In genomic region chr13:112799721-112800241, GRCm38 (mm10) we compare ENCODE assay signal across 8 mouse cellular contexts. TPM values are rescaled to one million over a fixed set of nuclear protein-coding genes. Genes with fewer than 3 reads are reported as not detected.
DNase-seq lines count a peak whose midpoint lies in the region; ATAC-seq and TF ChIP-seq lines count a peak whose summit lies in the region.

No protein-coding gene starts in this region.

- in situ Hi-C loops in CH12.LX (cut with MboI; ENCODE audit: low pct_ligation_motif_present, low pct_unique_long_range_greater_than_20kb, low sequenced_read_pairs), result no loop called here

- H3K27me3 ChIP-seq in heart, postnatal 0 days (ENCODE audit: control insufficient read depth, insufficient read depth, low read length), result no peaks in the 10 kb centered on the region
- no peaks in the 10 kb centered on the region for H3K27me3 ChIP-seq in CH12.LX (replicated peaks)
- no peaks in the 10 kb centered on the region for H3K27me3 ChIP-seq in midbrain, embryonic 15.5 days (replicated peaks)

- ATAC-seq in heart, postnatal 0 days (ENCODE audit: insufficient read depth, low read depth), result no peak
- ATAC-seq in common myeloid progenitor, adult 5-6 weeks (replicated peaks; ENCODE audit: low read depth, poor library complexity, severe bottlenecking), result peak; percentile 76
- ATAC-seq in midbrain, embryonic 15.5 days (replicated peaks), result no peak

- peak overlapping the region; percentile 56; the same call in 1 of the 2 replicates for H3K27ac ChIP-seq in heart, postnatal 0 days (ENCODE audit: low read depth)
- H3K27ac ChIP-seq in CH12.LX (ENCODE audit: insufficient read depth, low read depth), result peak overlapping the region; percentile 97
- peak overlapping the region; percentile 97 for H3K27ac ChIP-seq in midbrain, embryonic 15.5 days

- H3K36me3 ChIP-seq in heart, postnatal 0 days (replicated peaks; ENCODE audit: control insufficient read depth, insufficient read depth, low read length), result no peaks in the 10 kb centered on the region
- peaks cover 0 to 5% of the 10 kb centered on the region in 2 experiments for H3K36me3 ChIP-seq in CH12.LX (replicated peaks in 1 of 2; ENCODE audit: control insufficient read depth in 1 of 2, insufficient read depth in 1 of 2, low read length in 1 of 2)
- H3K36me3 ChIP-seq in midbrain, embryonic 15.5 days (replicated peaks), result no peaks in the 10 kb centered on the region

- H3K4me1 ChIP-seq in heart, postnatal 0 days (ENCODE audit: control insufficient read depth, insufficient read depth), result peaks cover 10% of the 10 kb centered on the region
- H3K4me1 ChIP-seq in CH12.LX (ENCODE audit: control insufficient read depth in 1 of 2, insufficient read depth in 2 of 2), result peaks cover 6 to 25% of the 10 kb centered on the region in 2 experiments; a peak in 3 of 4 replicates
- H3K4me1 ChIP-seq in midbrain, embryonic 15.5 days, result peaks cover 17% of the 10 kb centered on the region

- no peak overlapping the region for H3K9ac ChIP-seq in heart, postnatal 0 days (replicated peaks; ENCODE audit: low read depth, low read length)
- peak overlapping the region; percentile 49 for H3K9ac ChIP-seq in CH12.LX (ENCODE audit: insufficient read depth, low read depth)
- H3K9ac ChIP-seq in midbrain, embryonic 15.5 days, result no peak overlapping the region

- no peak for DNase-seq in heart, postnatal 0 days (ENCODE audit: low spot score)
- DNase-seq in heart, postnatal 36 days, result no peak
- DNase-seq in CH12.LX (ENCODE audit: extremely low read depth), result peak; percentile 85
- DNase-seq in right cerebral cortex, postnatal 14 days, result no peak
- no peak for DNase-seq in thymus, postnatal 4 days
- DNase-seq in spleen, postnatal 10 days (ENCODE audit: low spot score in 2 of 2), result no peak

- TF ChIP-seq RAD21 in CH12.LX (IDR thresholded peaks at IDR 0.05; ENCODE audit: low read depth, low read length), result no peak

- intact Hi-C loops in heart, postnatal 36 days (cut with DNase I), result loop anchor here (2.0 to 5.0 kb wide), 3 partner anchors 33 to 128 kb away; partner anchors contain the start of genes Dhx29 and Mtrex

- H3K79me2 ChIP-seq in CH12.LX (replicated peaks; ENCODE audit: control insufficient read depth, extremely low read depth, insufficient read depth, poor library complexity, severe bottlenecking), result peaks cover 24% of the 10 kb centered on the region

- no peak for TF ChIP-seq POLR2A in CH12.LX (IDR thresholded peaks at IDR 0.05; ENCODE audit: low read depth, low read length)

- TF ChIP-seq CTCF in heart, postnatal 0 days (IDR thresholded peaks at IDR 0.05; ENCODE audit: low read depth), result no peak
- no peak for TF ChIP-seq CTCF in CH12.LX (conservative IDR thresholded peaks at IDR 0.05 in 1 of 2, IDR thresholded peaks at IDR 0.05 in 1 of 2; ENCODE audit: low read depth in 2 of 2, low read length in 2 of 2)

- H3K9me3 ChIP-seq in heart, postnatal 0 days (replicated peaks; ENCODE audit: control insufficient read depth, low read length), result no peaks in the 10 kb centered on the region
- no peaks in the 10 kb centered on the region for H3K9me3 ChIP-seq in CH12.LX (replicated peaks; ENCODE audit: low read length)
- no peaks in the 10 kb centered on the region for H3K9me3 ChIP-seq in midbrain, embryonic 15.5 days

- WGBS in heart, postnatal 0 days, result 73% methylated on average over 8 of the region's 8 CpGs
- 75% methylated on average over 8 of the region's 8 CpGs for WGBS in midbrain, embryonic 15.5 days

- H3K4me3 ChIP-seq in heart, postnatal 0 days (ENCODE audit: low read depth, low read length), result no peak overlapping the region
- H3K4me3 ChIP-seq in CH12.LX (replicated peaks in 1 of 3; ENCODE audit: low read depth in 2 of 3, low read length in 2 of 3, poor library complexity in 1 of 3), result peak overlapping the region in 1 of 3 experiments; percentile 91
- H3K4me3 ChIP-seq in midbrain, embryonic 15.5 days, result no peak overlapping the region

- dilution Hi-C loops in CH12.LX (cut with MboI; ENCODE audit: extremely low pct_ligation_motif_present, extremely low pct_unique_long_range_greater_than_20kb, low sequenced_read_pairs), result no loop called here

- no peak overlapping the region for H3K4me2 ChIP-seq in heart, postnatal 0 days (ENCODE audit: low read depth, low read length)
- H3K4me2 ChIP-seq in CH12.LX (ENCODE audit: insufficient read depth, low read depth, poor library complexity, severe bottlenecking), result peak overlapping the region; percentile 92
- H3K4me2 ChIP-seq in midbrain, embryonic 15.5 days, result peak overlapping the region; percentile 84; the same call in 1 of the 2 replicates

- no peak for TF ChIP-seq EP300 in heart, postnatal 0 days (IDR thresholded peaks at IDR 0.05; ENCODE audit: low read depth)
- TF ChIP-seq EP300 in CH12.LX (IDR thresholded peaks at IDR 0.05; ENCODE audit: low read length), result peak; percentile 87

TF ChIP-seq in CH12.LX, 34 proteins besides CTCF, POLR2A, EP300 and RAD21:
- TF ChIP-seq USF2 (conservative IDR thresholded peaks at IDR 0.05; ENCODE audit: low read depth, low read length) (no peak), JUND (conservative IDR thresholded peaks at IDR 0.05; ENCODE audit: low read depth, low read length) (peak; percentile 71), MEF2A (IDR thresholded peaks at IDR 0.05; ENCODE audit: borderline replicate concordance, low read depth, low read length) (peak; percentile 97), SIN3A (IDR thresholded peaks at IDR 0.05; ENCODE audit: low read length) (peak; percentile 70), MAFK (IDR thresholded peaks at IDR 0.05; ENCODE audit: insufficient replicate concordance, low read length) (peak; percentile 67; the same call in 1 of the 2 replicates), MAX (IDR thresholded peaks at IDR 0.05; ENCODE audit: low read length) (no peak), ETS1 (conservative IDR thresholded peaks at IDR 0.05; ENCODE audit: low read depth, low read length) (peak; percentile 84), TCF12 (IDR thresholded peaks at IDR 0.05; ENCODE audit: low read depth, low read length) (peak; percentile 69), RCOR1 (conservative IDR thresholded peaks at IDR 0.05; ENCODE audit: low read depth, low read length) (peak; percentile 82), ELF1 (IDR thresholded peaks at IDR 0.05; ENCODE audit: low read depth, low read length) (no peak; the same call in 1 of the 2 replicates), MYC (IDR thresholded peaks at IDR 0.05; ENCODE audit: low read depth, low read length) (peak; percentile 36; the same call in 1 of the 2 replicates), ZKSCAN1 (IDR thresholded peaks at IDR 0.05; ENCODE audit: borderline replicate concordance, low read depth, low read length) (no peak), E2F4 (IDR thresholded peaks at IDR 0.05; ENCODE audit: insufficient replicate concordance, low read depth, low read length) (no peak), ZNF384 (IDR thresholded peaks at IDR 0.05; ENCODE audit: low read depth, low read length) (peak; percentile 97), NELFE (IDR thresholded peaks at IDR 0.05; ENCODE audit: low read depth, low read length) (no peak), JUN (IDR thresholded peaks at IDR 0.05; ENCODE audit: insufficient read depth, low read depth, low read length) (peak; percentile 67), MAZ (IDR thresholded peaks at IDR 0.05; ENCODE audit: low read depth, low read length) (0 out of 2 replicates have a peak, but pooled peaks have one; percentile 15), GABPA (IDR thresholded peaks at IDR 0.05; ENCODE audit: insufficient replicate concordance, low read depth, low read length) (no peak), IRF4 (IDR thresholded peaks at IDR 0.05; ENCODE audit: low read depth, low read length) (peak; percentile 96), KAT2A (IDR thresholded peaks at IDR 0.05; ENCODE audit: insufficient replicate concordance, low read length) (peak; percentile 57; the same call in 1 of the 2 replicates), USF1 (IDR thresholded peaks at IDR 0.05; ENCODE audit: low read depth, low read length) (no peak), HCFC1 (IDR thresholded peaks at IDR 0.05; ENCODE audit: low read depth, low read length) (0 out of 2 replicates have a peak, but pooled peaks have one; percentile 8), ZC3H11A (IDR thresholded peaks at IDR 0.05; ENCODE audit: low read depth, low read length) (no peak), CHD2 (IDR thresholded peaks at IDR 0.05; ENCODE audit: low read length) (peak; percentile 64), BHLHE40 (IDR thresholded peaks at IDR 0.05; ENCODE audit: low read depth, low read length) (peak; percentile 64; the same call in 1 of the 2 replicates), PAX5 (IDR thresholded peaks at IDR 0.05; ENCODE audit: low read length) (no peak), SMC3 (IDR thresholded peaks at IDR 0.05; ENCODE audit: low read depth, low read length) (no peak)

RNA-seq across cellular contexts. Expression of gene Plpp1, which starts 0.8 kb away (rescaled TPM):
- 88.7 and 129 TPM in 2 replicates for total RNA-seq in heart, postnatal 0 days (2014; rRNA removed; ENCODE audit: low replicate concordance)
- 89.4 and 101 TPM in 2 replicates for polyA plus RNA-seq in heart, postnatal 0 days (2015; fragmentation: Nextera tagmentation; extraction: Ambion mirVana)
- total RNA-seq in heart, postnatal 36 days (2021), result 10 to 100 TPM; 54.6 to 63.8 TPM
- total RNA-seq in CH12.LX (2012; rRNA removed) (50.1 and 50.2 TPM in 2 replicates), CH12.LX (2014; rRNA removed) (85.3 and 90.9 TPM in 2 replicates)
- polyA plus RNA-seq in CH12.LX (2012; ENCODE audit: insufficient read length, low read depth), result 67.6 and 68.6 TPM in 2 replicates
- 0.82 and 3.6 TPM in 2 replicates for total RNA-seq in common myeloid progenitor, adult 5-6 weeks (2017)
- 59.9 and 62.3 TPM in 2 replicates for polyA plus RNA-seq in midbrain, embryonic 15.5 days (2015; fragmentation: Nextera tagmentation; extraction: Ambion mirVana)

Comparison
In these comparisons a context has a peak if more than half of its experiments do, and no peak if none do; other contexts are left out.
1. RNA of gene Plpp1, which starts 0.8 kb away (total RNA-seq): 88.7 to 129 TPM in heart, postnatal 0 days, 50.1 to 90.9 TPM in CH12.LX and 54.6 to 63.8 TPM in heart, postnatal 36 days; 0.82 to 3.6 TPM in common myeloid progenitor, adult 5-6 weeks; every median in the first group is over 10 times any median in the second.
2. Peak in every context shown above with its lines, with median percentiles within 50 percentile points of each other: H3K27ac ChIP-seq.